Mouse (Mus musculus): Measurements from ENCODE around the gene Ddn. TPM values are rescaled to one million over a fixed set of nuclear protein-coding genes. Genes with fewer than 3 reads are reported as not detected.
A peak's percentile ranks its signal among the peaks of the same experiment; 100 is the strongest.

Ddn gene
- polyA plus RNA-seq, 1 experiment from 2014 or later: 0.35 TPM

DNA sequence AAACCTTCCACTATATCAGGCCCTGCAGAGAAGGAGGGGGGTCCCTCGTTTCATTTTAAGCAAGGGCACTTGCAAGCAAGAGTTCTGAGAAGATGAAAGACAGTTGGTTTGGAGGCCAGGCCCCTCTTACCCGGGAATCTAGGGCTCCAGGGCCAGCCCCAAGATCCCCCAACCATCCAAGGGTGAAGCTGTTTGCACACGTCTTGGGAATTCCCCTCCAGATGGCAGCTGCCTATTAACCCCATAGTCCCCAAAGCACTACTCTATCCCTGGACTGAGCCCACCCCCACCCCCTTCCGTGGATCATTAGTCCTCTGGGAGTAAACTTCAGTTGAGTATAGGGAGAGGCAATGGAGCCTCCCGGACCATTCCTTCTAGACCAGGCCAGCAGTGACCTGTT lies 33.8 kb downstream of the Ddn start:
- Histone ChIP-seq H3K27me3 (ENCODE audit: control insufficient read depth, insufficient read depth, low read depth, low read length) (peaks cover 86% of the 10 kb centered on the region), H3K9ac (ENCODE audit: low read depth, low read length) (no peak overlapping the region), H3K36me3 (ENCODE audit: control insufficient read depth, insufficient read depth, low read length) (no peaks in the 10 kb centered on the region), H3K4me2 (ENCODE audit: low read length) (no peak overlapping the region), H3K4me1 (ENCODE audit: control insufficient read depth, insufficient read depth, low read length) (peaks cover 12% of the 10 kb centered on the region; the same call in 1 of the 2 replicates), H3K4me3 (ENCODE audit: low read depth, low read length) (no peak overlapping the region), H3K9me3 (replicated peaks; ENCODE audit: control insufficient read depth, low read length, poor library complexity, severe bottlenecking) (no peaks in the 10 kb centered on the region; the same call in 1 of the 2 replicates), H3K27ac (ENCODE audit: low read length) (no peak overlapping the region)
- ATAC-seq: no peak
- WGBS: 4% methylated on average over 5 of the region's 5 CpGs

DNA sequence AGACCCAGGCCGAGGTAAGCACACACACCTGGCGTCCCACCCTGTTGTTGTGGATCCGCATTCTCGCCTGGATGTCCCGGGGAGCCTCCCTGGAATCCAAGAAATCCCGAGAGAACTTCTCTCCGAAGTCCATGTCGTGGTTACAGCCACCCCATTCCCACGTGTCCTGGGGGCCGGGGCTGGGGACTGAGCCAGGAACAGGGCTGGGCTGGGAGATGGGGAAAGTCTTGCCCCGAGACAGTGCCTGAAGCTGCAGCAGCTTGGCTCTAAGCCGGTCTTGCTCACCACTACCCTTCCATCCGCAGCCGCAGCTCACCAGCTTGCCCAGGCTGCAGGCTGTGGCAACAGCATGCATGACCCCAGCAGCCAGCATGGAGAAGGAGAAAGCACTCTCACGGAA lies 35.2 kb downstream of the Ddn start:
- WGBS: 15% methylated on average over 15 of the region's 15 CpGs
- Histone ChIP-seq H3K27me3 (ENCODE audit: control insufficient read depth, insufficient read depth, low read depth, low read length) (peaks cover 76% of the 10 kb centered on the region), H3K27ac (ENCODE audit: low read length) (no peak overlapping the region), H3K4me1 (ENCODE audit: control insufficient read depth, insufficient read depth, low read length) (peaks cover 12% of the 10 kb centered on the region; the same call in 1 of the 2 replicates), H3K4me2 (ENCODE audit: low read length) (no peak overlapping the region), H3K9me3 (replicated peaks; ENCODE audit: control insufficient read depth, low read length, poor library complexity, severe bottlenecking) (no peaks in the 10 kb centered on the region), H3K4me3 (ENCODE audit: low read depth, low read length) (no peak overlapping the region), H3K9ac (ENCODE audit: low read depth, low read length) (no peak overlapping the region), H3K36me3 (ENCODE audit: control insufficient read depth, insufficient read depth, low read length) (no peaks in the 10 kb centered on the region)
- no peak for ATAC-seq

GRCm38 (mm10) chr15:98772511-98773211 lies 36.6 kb downstream of the Ddn start:
- ATAC-seq: no peak
- no peak overlapping the region for H3K27ac ChIP-seq (ENCODE audit: low read length)
- no peaks in the 10 kb centered on the region for H3K36me3 ChIP-seq (ENCODE audit: control insufficient read depth, insufficient read depth, low read length)
- H3K4me3 ChIP-seq (ENCODE audit: low read depth, low read length): peak overlapping the region; percentile 18
- H3K9me3 ChIP-seq (replicated peaks; ENCODE audit: control insufficient read depth, low read length, poor library complexity, severe bottlenecking): no peaks in the 10 kb centered on the region
- no peak overlapping the region for H3K9ac ChIP-seq (ENCODE audit: low read depth, low read length)
- peak overlapping the region; percentile 37 for H3K4me2 ChIP-seq (ENCODE audit: low read length)
- peaks cover 5% of the 10 kb centered on the region; the same call in 1 of the 2 replicates for H3K4me1 ChIP-seq (ENCODE audit: control insufficient read depth, insufficient read depth, low read length)
- peaks cover 70% of the 10 kb centered on the region for H3K27me3 ChIP-seq (ENCODE audit: control insufficient read depth, insufficient read depth, low read depth, low read length)
- 2% methylated on average over 36 of the region's 36 CpGs for WGBS

DNA sequence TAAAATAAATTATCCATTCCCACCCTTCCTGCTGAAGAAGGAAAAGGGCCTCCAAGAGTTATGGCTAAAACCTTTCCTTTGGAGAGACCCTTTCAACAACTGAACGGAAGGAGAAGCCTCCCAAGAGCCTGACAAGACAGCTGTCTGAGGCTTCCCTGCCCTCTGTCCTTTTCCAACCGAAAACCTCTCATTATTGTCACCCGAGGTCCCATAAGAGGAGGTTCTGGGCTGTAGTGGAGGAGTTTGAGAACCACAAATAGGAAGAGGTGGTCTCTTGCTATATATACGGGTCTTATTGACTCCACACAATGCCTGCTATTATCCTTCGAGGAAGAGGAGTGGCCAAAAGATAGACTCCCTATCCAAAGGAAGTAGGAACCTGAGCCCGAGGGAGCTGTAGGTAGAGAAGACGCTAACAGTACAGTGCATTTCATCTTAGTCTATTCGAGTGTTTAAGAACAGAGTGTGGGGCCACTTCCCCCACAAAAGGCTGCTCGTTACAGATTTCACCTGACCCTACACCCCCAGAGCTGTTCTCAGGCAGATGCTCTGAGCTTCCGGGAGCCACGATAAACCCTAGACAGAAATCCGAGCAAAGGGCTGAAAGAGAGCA lies 37.4 kb downstream of the Ddn start:
- 6% methylated on average over 12 of the region's 12 CpGs for WGBS
- Histone ChIP-seq H3K27ac (ENCODE audit: low read length) (no peak overlapping the region), H3K36me3 (ENCODE audit: control insufficient read depth, insufficient read depth, low read length) (no peaks in the 10 kb centered on the region), H3K9ac (ENCODE audit: low read depth, low read length) (no peak overlapping the region), H3K4me2 (ENCODE audit: low read length) (no peak overlapping the region), H3K4me3 (ENCODE audit: low read depth, low read length) (no peak overlapping the region), H3K4me1 (ENCODE audit: control insufficient read depth, insufficient read depth, low read length) (peaks cover 4% of the 10 kb centered on the region; the same call in 1 of the 2 replicates), H3K27me3 (ENCODE audit: control insufficient read depth, insufficient read depth, low read depth, low read length) (peaks cover 63% of the 10 kb centered on the region), H3K9me3 (replicated peaks; ENCODE audit: control insufficient read depth, low read length, poor library complexity, severe bottlenecking) (no peaks in the 10 kb centered on the region)
- no peak for ATAC-seq

DNA sequence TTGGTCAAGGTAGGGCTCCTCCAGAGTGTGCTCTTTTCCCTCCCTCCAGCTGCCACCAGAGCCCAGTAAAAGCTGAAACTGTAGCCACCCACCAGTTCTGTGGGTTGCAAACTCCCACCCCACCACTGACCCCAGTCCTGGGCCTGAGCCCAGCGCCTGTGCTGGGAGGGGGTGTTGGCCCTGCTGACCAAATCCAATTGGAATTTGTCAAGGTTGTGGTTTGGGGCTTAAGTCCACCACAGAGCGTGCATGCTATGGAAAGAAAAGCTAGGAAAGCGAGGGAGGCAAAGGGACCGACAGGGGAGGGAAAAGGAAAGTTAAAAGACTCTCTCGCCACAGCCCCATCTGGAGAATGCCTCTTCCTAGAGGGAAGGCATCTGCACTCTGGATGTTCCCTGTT lies 41.0 kb downstream of the Ddn start:
- peaks cover 30% of the 10 kb centered on the region for H3K27me3 ChIP-seq (ENCODE audit: control insufficient read depth, insufficient read depth, low read depth, low read length)

GRCm38 (mm10) chr15:98765929-98766328 lies 43.4 kb downstream of the Ddn start:
- Histone ChIP-seq H3K27ac (ENCODE audit: low read length) (no peak overlapping the region), H3K9me3 (replicated peaks; ENCODE audit: control insufficient read depth, low read length, poor library complexity, severe bottlenecking) (no peaks in the 10 kb centered on the region), H3K4me1 (ENCODE audit: control insufficient read depth, insufficient read depth, low read length) (peaks cover 15% of the 10 kb centered on the region), H3K4me3 (ENCODE audit: low read depth, low read length) (no peak overlapping the region), H3K9ac (ENCODE audit: low read depth, low read length) (no peak overlapping the region), H3K36me3 (ENCODE audit: control insufficient read depth, insufficient read depth, low read length) (no peaks in the 10 kb centered on the region), H3K4me2 (ENCODE audit: low read length) (no peak overlapping the region), H3K27me3 (ENCODE audit: control insufficient read depth, insufficient read depth, low read depth, low read length) (peaks cover 9% of the 10 kb centered on the region)
- 71% methylated on average over 4 of the region's 4 CpGs for WGBS
- ATAC-seq: no peak

More for the DNA sequence above, 41.0 kb downstream of the Ddn start:
- peaks cover 5% of the 10 kb centered on the region for H3K4me1 ChIP-seq (ENCODE audit: control insufficient read depth, insufficient read depth, low read length)
- no peak for ATAC-seq
- H3K9me3 ChIP-seq (replicated peaks; ENCODE audit: control insufficient read depth, low read length, poor library complexity, severe bottlenecking): no peaks in the 10 kb centered on the region
- H3K27ac ChIP-seq (ENCODE audit: low read length): no peak overlapping the region
- H3K4me3 ChIP-seq (ENCODE audit: low read depth, low read length): no peak overlapping the region
- 18% methylated on average over 5 of the region's 5 CpGs for WGBS
- no peak overlapping the region for H3K9ac ChIP-seq (ENCODE audit: low read depth, low read length)
- H3K36me3 ChIP-seq (ENCODE audit: control insufficient read depth, insufficient read depth, low read length): no peaks in the 10 kb centered on the region
- no peak overlapping the region for H3K4me2 ChIP-seq (ENCODE audit: low read length)

DNA sequence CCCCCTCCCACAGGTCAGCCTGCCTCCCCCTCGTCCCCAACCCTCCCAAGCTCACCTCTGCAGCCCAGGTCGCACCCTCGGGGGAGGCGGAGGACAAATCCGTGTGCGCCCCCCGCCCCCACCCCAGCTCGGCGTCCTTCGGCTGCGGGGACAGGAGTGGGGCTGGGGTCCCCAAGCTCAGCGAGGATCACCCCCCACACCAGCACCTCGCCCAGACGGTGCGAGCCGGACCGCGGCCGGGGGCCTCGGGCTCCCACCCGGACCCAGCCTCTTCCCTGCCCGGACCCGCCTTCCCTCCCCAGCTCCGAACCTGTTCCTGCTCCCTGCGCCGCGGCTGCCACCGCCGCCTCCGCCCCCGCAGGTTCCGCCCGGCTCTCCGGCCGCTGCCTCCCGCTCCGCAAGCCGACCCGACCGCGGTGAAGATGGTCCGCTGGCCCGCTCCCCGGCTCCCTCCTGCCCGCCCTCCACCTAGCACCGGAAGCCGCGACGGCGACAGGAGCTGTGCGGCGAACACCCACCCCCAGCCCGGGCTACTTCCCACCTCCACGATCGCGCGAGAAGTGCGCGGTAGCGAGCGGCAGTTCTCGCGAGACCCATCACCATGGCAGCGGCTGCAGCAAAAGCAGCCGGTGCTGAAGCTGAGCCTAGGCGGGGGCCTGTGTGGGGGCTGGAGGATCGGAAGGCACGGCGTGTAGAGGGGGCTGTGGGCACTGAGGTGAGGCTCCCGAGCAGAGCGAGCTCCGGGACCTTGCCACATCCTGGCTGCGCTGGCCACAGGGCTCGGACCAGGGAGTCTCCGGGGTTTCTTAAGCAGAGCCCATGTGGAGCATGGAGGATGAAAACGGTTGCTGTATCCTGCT lies 46.4 kb downstream of the Ddn start, which contains the start of gene Arf3:
TSS of gene Arf3 (minus strand) at position 545 of the 860 bp plus-strand sequence.
- Histone ChIP-seq H3K36me3 (ENCODE audit: control insufficient read depth, insufficient read depth, low read length) (0 out of 2 replicates have a peak, but pooled peaks cover 3% of the 10 kb centered on the region), H3K4me1 (ENCODE audit: control insufficient read depth, insufficient read depth, low read length) (peaks cover 18% of the 10 kb centered on the region), H3K9ac (ENCODE audit: low read depth, low read length) (peak within 1 kb of the TSS; percentile 91), H3K4me3 (ENCODE audit: low read depth, low read length) (peak within 1 kb of the TSS; percentile 83), H3K27ac (ENCODE audit: low read length) (peak within 1 kb of the TSS; percentile 92), H3K9me3 (replicated peaks; ENCODE audit: control insufficient read depth, low read length, poor library complexity, severe bottlenecking) (no peaks in the 10 kb centered on the region), H3K4me2 (ENCODE audit: low read length) (peak within 1 kb of the TSS; percentile 75), H3K27me3 (ENCODE audit: control insufficient read depth, insufficient read depth, low read depth, low read length) (no peaks in the 10 kb centered on the region; the same call in 1 of the 2 replicates)
- 1% methylated on average over 44 of the region's 76 CpGs for WGBS
- ATAC-seq: peak; percentile 96

- H3K27me3 ChIP-seq (ENCODE audit: control insufficient read depth, insufficient read depth, low read depth, low read length): no peaks in the 10 kb centered on the region; the same call in 1 of the 2 replicates
- H3K36me3 ChIP-seq (ENCODE audit: control insufficient read depth, insufficient read depth, low read length): 0 out of 2 replicates have a peak, but pooled peaks cover 3% of the 10 kb centered on the region
- H3K9me3 ChIP-seq (replicated peaks; ENCODE audit: control insufficient read depth, low read length, poor library complexity, severe bottlenecking): no peaks in the 10 kb centered on the region
- H3K4me1 ChIP-seq (ENCODE audit: control insufficient read depth, insufficient read depth, low read length): peaks cover 18% of the 10 kb centered on the region
- peak; percentile 71 for ATAC-seq
- H3K9ac ChIP-seq (ENCODE audit: low read depth, low read length): peak overlapping the region; percentile 91
- H3K4me3 ChIP-seq (ENCODE audit: low read depth, low read length): peak overlapping the region; percentile 83
- H3K4me2 ChIP-seq (ENCODE audit: low read length): peak overlapping the region; percentile 65
- H3K27ac ChIP-seq (ENCODE audit: low read length): peak overlapping the region; percentile 92
- WGBS: under 1% methylated on average over 18 of the region's 24 CpGs
Measured at GRCm38 (mm10) chr15:98762201-98762621, 47.1 kb downstream of the Ddn start.
